Mouse (Mus musculus) limb, embryonic 13.5 days (tissue): ENCODE results near the gene Cdk19. TPM values are rescaled to one million over a fixed set of nuclear protein-coding genes. Genes with fewer than 3 reads are reported as not detected.

Experiments used
- ATAC-seq: fragments of 200-750 bp; cut with Nextera tagmentation; 2 replicates; pipeline ENCODE4 v1.8.0; 2017; ENCODE audit warnings: low read depth, moderate number of reproducible peaks, moderate TSS enrichment; ENCODE audit not compliant: low FRiP score
- H3K27ac ChIP-seq: fragments of 300-500 bp; sonication (generic); 2 replicates; pipeline ENCODE4 v1.5.1; 2015; ENCODE audit warnings: inconsistent platforms, mild to moderate bottlenecking, moderate library complexity
- H3K27me3 ChIP-seq: fragments of 300-500 bp; sonication (generic); 2 replicates; pipeline ENCODE4 v1.6.1; 2015; ENCODE audit warnings: mild to moderate bottlenecking, inconsistent platforms
- H3K36me3 ChIP-seq: fragments of 300-500 bp; sonication (generic); 2 replicates; pipeline ENCODE4 v1.6.1; 2015; ENCODE audit warnings: inconsistent platforms, mild to moderate bottlenecking, moderate library complexity
- H3K4me1 ChIP-seq: fragments of 300-500 bp; sonication (generic); 2 replicates; pipeline ENCODE4 v1.6.1; 2015; ENCODE audit warnings: inconsistent platforms
- H3K4me2 ChIP-seq: fragments of 300-500 bp; sonication (generic); replicated peaks from 2 replicates; pipeline ENCODE4 v1.6.1; 2015; ENCODE audit warnings: inconsistent platforms, mild to moderate bottlenecking, moderate library complexity
- H3K4me3 ChIP-seq: fragments of 300-500 bp; sonication (generic); 2 replicates; pipeline ENCODE4 v1.5.1; 2015; ENCODE audit warnings: moderate library complexity, mild to moderate bottlenecking, inconsistent platforms
- H3K9ac ChIP-seq: fragments of 300-500 bp; sonication (generic); 2 replicates; pipeline ENCODE4 v1.6.1; 2015; ENCODE audit warnings: mild to moderate bottlenecking, inconsistent platforms
- H3K9me3 ChIP-seq: fragments of 300-500 bp; sonication (generic); 2 replicates; pipeline ENCODE4 v1.6.1; 2016; ENCODE audit warnings: inconsistent platforms
- WGBS: fragments of 180-500 bp; shearing (Covaris S2); methylation state at CpG from one replicate; pipeline ENCODE4 v1.1.7; 2015; 5-methylcytosine and 5-hydroxymethylcytosine counted together
- polyA plus RNA-seq: library from polyadenylated mRNA; unstranded; fragments of >200 nt; fragmentation: Nextera tagmentation; extraction: Ambion mirVana; gene quantifications from 2 replicates; pipeline ENCODE4 v1.2.1, GENCODE M21; 2015

The Cdk19 gene
- polyA plus RNA-seq, 1 experiment from 2014 or later = 12.3 TPM

DNA sequence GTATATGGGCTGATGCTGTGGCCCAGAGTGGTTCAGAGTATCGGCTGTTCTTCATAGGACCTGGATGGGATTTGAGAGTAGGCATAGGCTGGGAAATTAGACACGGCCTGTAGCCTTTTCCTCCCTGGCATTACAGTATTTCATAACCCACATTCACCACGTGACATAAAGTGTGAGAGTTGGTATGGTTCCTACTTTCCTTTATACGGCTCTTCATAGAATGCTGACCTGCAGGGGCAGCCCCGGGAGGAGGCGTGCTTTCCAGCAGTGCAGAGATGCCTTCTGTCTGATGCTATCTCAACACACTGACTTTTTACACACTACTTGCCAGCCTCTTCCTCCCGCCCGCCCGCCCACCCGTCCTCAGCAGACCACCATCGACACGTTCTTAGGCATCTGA is 96.0 kb downstream of the Cdk19 start:
- no peak for ATAC-seq

DNA sequence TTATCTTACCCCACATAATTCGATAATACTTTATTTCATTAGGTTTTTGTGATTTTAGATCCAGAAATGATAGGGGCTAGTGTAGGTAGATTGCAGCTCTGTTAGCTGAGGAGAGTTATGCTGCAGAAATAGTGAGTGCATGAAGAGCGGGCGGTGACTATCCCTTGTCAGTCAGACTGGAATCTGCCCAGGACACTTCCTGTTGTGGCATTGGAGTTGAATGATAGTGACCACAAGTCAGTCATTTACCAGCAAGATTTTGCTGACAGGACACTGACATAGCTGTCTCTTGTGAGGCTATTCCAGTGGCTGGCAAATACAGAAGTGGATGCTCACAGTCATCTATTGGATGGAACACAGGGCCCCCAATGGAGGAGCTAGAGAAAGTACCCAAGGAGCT is 97.8 kb downstream of the Cdk19 start:
- Histone ChIP-seq H3K27ac (no peak overlapping the region), H3K9me3 (no peaks in the 10 kb centered on the region), H3K9ac (no peak overlapping the region), H3K4me3 (no peak overlapping the region), H3K4me1 (peaks cover 5% of the 10 kb centered on the region; the same call in 1 of the 2 replicates), H3K27me3 (no peaks in the 10 kb centered on the region), H3K4me2 (no peak overlapping the region), H3K36me3 (0 out of 2 replicates have a peak, but pooled peaks cover 4% of the 10 kb centered on the region)
- ATAC-seq = no peak
- 94% methylated on average over 3 of the region's 3 CpGs for WGBS

More for the DNA sequence above, 96.0 kb downstream of the Cdk19 start:
- H3K4me3 ChIP-seq = no peak overlapping the region
- no peaks in the 10 kb centered on the region for H3K36me3 ChIP-seq
- no peak overlapping the region for H3K4me2 ChIP-seq
- H3K9me3 ChIP-seq = no peaks in the 10 kb centered on the region
- H3K4me1 ChIP-seq = no peaks in the 10 kb centered on the region
- H3K9ac ChIP-seq = no peak overlapping the region
- no peaks in the 10 kb centered on the region for H3K27me3 ChIP-seq
- WGBS = 78% methylated on average over 12 of the region's 12 CpGs
- H3K27ac ChIP-seq = no peak overlapping the region

DNA sequence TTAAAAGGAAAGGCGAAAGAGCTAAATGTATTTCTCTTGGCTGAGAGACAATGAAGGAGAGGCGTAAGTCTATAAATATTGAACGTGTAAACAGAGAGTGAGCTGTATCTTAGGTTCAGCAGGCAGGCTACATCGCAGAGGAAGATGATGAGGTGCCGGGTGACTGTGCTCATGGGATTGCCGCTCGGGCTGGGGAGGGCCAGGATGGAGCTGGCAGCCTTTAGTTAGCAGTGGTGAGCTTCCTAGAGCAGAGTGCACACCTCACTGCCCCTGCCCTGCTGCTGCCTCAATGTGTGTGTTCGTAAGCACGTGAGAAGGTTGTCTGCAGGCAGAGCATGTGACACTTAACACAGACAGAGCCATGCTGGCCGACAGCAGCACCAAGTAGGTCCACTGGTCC is 101.4 kb downstream of the Cdk19 start:
- no peak for ATAC-seq
- H3K36me3 ChIP-seq = 0 out of 2 replicates have a peak, but pooled peaks cover 4% of the 10 kb centered on the region
- peaks cover 18% of the 10 kb centered on the region for H3K4me1 ChIP-seq
- no peak overlapping the region for H3K4me2 ChIP-seq
- H3K27ac ChIP-seq = no peak overlapping the region
- H3K9me3 ChIP-seq = peaks cover 5% of the 10 kb centered on the region; the same call in 1 of the 2 replicates
- 81% methylated on average over 10 of the region's 10 CpGs for WGBS
- H3K9ac ChIP-seq = no peak overlapping the region
- no peak overlapping the region for H3K4me3 ChIP-seq
- no peaks in the 10 kb centered on the region for H3K27me3 ChIP-seq

DNA sequence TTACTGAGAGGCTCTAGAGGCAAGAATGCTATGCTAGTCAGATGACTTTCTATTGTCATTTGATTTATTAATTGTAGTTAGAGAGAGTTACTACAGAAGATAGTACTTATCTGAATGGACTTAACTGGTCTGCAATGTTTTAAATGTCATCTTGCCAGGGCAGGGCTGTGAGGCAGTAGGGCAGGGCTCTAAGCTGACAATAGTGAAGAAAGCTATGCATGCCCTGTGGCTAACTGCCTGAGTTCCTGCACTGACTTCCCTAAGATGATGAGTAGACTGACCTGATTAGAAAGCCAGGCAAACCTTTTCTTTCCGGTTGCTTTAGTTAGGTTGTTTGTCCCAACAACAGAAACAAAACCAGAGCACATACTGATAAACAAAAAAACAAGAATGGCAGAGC is 102.7 kb downstream of the Cdk19 start:
- no peak overlapping the region for H3K4me3 ChIP-seq
- no peak for ATAC-seq
- peaks cover 24% of the 10 kb centered on the region for H3K4me1 ChIP-seq
- H3K9me3 ChIP-seq = peaks cover 5% of the 10 kb centered on the region; the same call in 1 of the 2 replicates
- 0 out of 2 replicates have a peak, but pooled peaks cover 4% of the 10 kb centered on the region for H3K36me3 ChIP-seq
- H3K9ac ChIP-seq = no peak overlapping the region
- no peaks in the 10 kb centered on the region for H3K27me3 ChIP-seq
- no peak overlapping the region for H3K27ac ChIP-seq
- H3K4me2 ChIP-seq = no peak overlapping the region
- WGBS = 88% methylated on average over 1 of the region's 1 CpGs

DNA sequence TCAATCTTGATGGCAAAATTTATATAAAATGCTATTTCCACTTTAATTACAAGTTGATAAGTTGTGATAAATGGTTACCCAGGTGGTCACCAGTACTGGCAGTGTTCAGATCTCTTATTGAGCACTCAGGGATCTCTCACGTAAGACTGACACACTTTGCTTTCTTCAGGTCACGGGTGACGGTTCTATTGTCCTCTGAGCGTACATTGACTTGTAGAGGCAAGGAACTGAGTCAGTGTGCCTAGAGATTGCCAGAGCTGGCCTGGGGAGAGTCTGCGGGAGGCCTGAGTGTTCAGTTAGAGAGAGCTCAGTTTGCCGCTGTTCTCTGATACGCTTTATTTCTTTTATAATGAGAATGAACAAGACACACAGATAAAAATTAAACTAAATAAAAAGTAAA is 104.0 kb downstream of the Cdk19 start:
- whole genome bisulfite sequencing = 84% methylated on average over 7 of the region's 7 CpGs
- Histone ChIP-seq H3K4me2 (no peak overlapping the region), H3K9me3 (peaks cover 5% of the 10 kb centered on the region; the same call in 1 of the 2 replicates), H3K27me3 (no peaks in the 10 kb centered on the region), H3K9ac (no peak overlapping the region), H3K36me3 (0 out of 2 replicates have a peak, but pooled peaks cover 4% of the 10 kb centered on the region), H3K27ac (no peak overlapping the region), H3K4me3 (no peak overlapping the region), H3K4me1 (peaks cover 34% of the 10 kb centered on the region)
- ATAC-seq = no peak

DNA sequence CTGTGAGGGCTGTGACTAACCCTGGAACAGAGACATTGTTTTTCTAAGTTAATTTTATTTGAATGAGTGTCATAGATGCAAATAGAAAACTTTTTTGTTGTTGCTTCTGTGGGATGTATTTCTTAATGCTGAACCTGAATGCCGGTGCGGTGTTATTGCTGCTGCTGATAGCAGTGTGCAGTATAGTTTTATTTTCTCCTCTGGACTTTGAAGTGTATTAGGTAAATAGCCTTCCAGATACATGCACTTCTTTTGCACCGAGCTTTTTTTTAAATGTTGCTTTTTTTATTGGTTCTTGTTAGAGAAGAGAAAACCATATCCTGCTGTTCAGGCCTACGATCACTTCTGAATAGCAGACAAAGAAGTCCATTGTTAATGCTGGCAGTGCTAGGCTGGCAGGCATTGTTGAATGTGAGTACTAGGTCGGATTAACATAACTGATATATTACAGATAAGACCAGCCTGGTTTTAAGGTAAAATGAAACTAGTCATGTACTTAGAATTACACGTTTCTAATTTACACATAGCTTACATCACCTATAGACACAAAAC is 104.5 kb downstream of the Cdk19 start:
- Histone ChIP-seq H3K27ac (no peak overlapping the region), H3K4me2 (no peak overlapping the region), H3K36me3 (0 out of 2 replicates have a peak, but pooled peaks cover 4% of the 10 kb centered on the region), H3K4me3 (no peak overlapping the region), H3K9me3 (peaks cover 5% of the 10 kb centered on the region; the same call in 1 of the 2 replicates), H3K4me1 (peaks cover 34% of the 10 kb centered on the region), H3K27me3 (no peaks in the 10 kb centered on the region), H3K9ac (no peak overlapping the region)
- no peak for ATAC-seq
- 46% methylated on average over 6 of the region's 6 CpGs for WGBS

DNA sequence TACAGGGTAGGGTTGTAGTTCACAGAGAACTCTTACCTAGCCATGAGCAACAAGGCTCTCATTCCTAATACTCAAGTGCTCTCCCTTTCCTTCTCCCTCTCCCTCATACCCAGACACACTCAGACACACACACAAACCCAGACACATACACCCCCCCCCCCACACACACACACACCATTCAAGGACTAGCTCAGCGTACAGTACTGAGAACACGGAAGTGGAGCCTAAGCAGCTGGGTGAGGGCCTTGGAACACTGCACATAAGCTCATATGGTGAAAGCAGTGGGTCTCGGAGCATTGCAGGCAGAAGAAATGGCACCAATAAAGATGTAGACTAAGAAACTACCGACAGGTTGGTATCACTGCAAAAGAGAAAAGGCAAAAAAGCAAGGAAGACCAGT is 105.2 kb downstream of the Cdk19 start:
- 83% methylated on average over 4 of the region's 4 CpGs for WGBS
- H3K4me3 ChIP-seq = no peak overlapping the region
- H3K4me2 ChIP-seq = no peak overlapping the region
- peaks cover 34% of the 10 kb centered on the region for H3K4me1 ChIP-seq
- H3K36me3 ChIP-seq = 0 out of 2 replicates have a peak, but pooled peaks cover 4% of the 10 kb centered on the region
- no peak overlapping the region for H3K9ac ChIP-seq
- peaks cover 5% of the 10 kb centered on the region; the same call in 1 of the 2 replicates for H3K9me3 ChIP-seq
- no peak for ATAC-seq
- no peaks in the 10 kb centered on the region for H3K27me3 ChIP-seq
- no peak overlapping the region for H3K27ac ChIP-seq

DNA sequence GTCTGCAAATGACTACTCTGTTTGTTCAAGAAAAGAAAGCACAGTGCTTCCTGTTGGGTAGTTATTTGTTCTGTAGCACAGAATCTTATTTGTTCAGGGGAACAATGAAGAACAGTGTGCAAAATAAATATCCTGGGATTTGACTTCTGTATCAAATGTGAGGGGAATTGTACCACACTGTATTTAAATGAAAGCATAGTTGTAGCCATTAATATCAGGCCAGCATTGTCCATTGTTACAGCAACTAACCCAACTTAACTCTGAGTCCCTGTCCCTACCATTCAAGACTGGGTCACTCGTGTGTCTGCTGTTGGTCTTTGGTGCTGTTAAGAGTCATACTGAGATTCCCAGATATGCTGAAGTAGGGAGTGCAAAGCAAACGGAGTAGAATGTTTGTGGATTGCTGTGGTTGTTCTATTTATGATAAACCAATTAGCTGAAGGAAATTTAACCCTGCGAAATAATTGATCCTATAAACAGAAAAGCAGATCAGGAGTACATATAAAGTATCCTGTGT is 106.8 kb downstream of the Cdk19 start:
- Histone ChIP-seq H3K9me3 (peaks cover 5% of the 10 kb centered on the region; the same call in 1 of the 2 replicates), H3K27ac (no peak overlapping the region), H3K4me3 (no peak overlapping the region), H3K9ac (no peak overlapping the region), H3K27me3 (no peaks in the 10 kb centered on the region), H3K36me3 (0 out of 2 replicates have a peak, but pooled peaks cover 4% of the 10 kb centered on the region), H3K4me2 (no peak overlapping the region), H3K4me1 (peaks cover 29% of the 10 kb centered on the region)
- 59% methylated on average over 3 of the region's 3 CpGs for WGBS
- no peak for ATAC-seq

DNA sequence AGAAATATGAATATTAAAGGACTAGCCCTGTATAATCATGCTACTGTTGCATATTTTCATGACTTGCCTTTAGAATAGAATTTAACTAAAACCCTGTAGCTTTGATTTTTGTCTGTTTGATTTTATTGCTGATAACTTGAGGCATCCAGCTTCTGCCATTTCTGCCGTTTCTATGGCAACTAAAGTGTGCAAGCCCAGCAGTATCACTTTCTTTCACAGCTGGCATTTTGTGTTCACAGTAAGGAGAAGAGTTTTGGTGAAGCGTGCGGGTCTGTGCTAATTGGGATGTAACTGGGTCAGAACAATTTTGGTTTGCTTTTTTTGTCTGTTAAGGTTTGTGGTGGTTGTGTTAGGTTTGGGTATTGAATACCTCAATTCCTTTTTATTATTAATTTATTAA is 107.3 kb downstream of the Cdk19 start:
- Histone ChIP-seq H3K27me3 (no peaks in the 10 kb centered on the region), H3K4me3 (no peak overlapping the region), H3K9ac (no peak overlapping the region), H3K27ac (no peak overlapping the region), H3K36me3 (0 out of 2 replicates have a peak, but pooled peaks cover under 1% of the 10 kb centered on the region), H3K4me2 (no peak overlapping the region), H3K4me1 (peaks cover 32% of the 10 kb centered on the region), H3K9me3 (peaks cover 5% of the 10 kb centered on the region; the same call in 1 of the 2 replicates)
- WGBS = 63% methylated on average over 3 of the region's 3 CpGs
- no peak for ATAC-seq

DNA sequence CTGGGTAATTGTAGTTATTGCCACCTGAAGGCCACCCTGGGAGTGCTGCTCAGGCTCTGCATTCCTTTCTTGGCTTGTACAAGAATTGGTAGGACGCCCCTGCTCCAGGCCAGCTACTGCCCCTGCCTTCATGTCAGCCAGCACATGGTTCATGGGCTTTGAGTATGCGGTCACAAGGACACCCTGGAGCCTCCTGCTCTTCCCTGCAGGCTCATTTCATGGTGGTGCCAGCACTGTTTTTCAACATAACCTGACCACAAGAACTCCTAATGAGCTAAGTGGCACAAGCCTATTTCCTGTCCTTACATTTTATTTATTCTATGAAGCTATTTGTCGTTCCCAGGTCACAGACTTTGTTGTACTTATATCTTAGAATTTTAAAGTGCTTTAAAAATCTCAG is 107.9 kb downstream of the Cdk19 start:
- no peaks in the 10 kb centered on the region for H3K27me3 ChIP-seq
- no peak overlapping the region for H3K27ac ChIP-seq
- WGBS = 56% methylated on average over 3 of the region's 3 CpGs
- H3K4me1 ChIP-seq = peaks cover 35% of the 10 kb centered on the region
- H3K4me2 ChIP-seq = no peak overlapping the region
- H3K4me3 ChIP-seq = no peak overlapping the region
- no peaks in the 10 kb centered on the region for H3K36me3 ChIP-seq
- peaks cover 5% of the 10 kb centered on the region; the same call in 1 of the 2 replicates for H3K9me3 ChIP-seq
- no peak overlapping the region for H3K9ac ChIP-seq
- no peak for ATAC-seq

DNA sequence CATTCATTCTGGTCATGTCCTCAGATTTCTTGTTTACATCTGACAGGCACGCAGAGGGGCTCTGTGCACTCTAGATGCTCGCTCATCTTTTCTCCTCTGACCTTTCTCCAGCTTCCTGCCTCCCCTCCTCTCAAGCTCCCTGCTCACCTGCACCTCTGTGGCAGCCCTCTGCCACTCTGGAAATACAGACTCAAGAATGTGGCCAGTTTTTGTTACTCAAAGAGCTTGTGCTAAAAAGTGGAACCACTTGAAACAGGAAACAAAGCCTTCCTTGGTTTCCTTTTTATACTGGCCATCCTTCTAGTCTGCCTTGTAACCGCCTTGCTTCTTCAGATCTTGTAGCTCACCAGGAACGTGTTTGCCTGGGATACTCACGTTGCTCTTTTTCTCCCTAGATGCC is 108.6 kb downstream of the Cdk19 start:
- H3K9ac ChIP-seq = no peak overlapping the region
- peaks cover 35% of the 10 kb centered on the region for H3K4me1 ChIP-seq
- H3K9me3 ChIP-seq = no peaks in the 10 kb centered on the region
- H3K36me3 ChIP-seq = no peaks in the 10 kb centered on the region
- no peaks in the 10 kb centered on the region for H3K27me3 ChIP-seq
- H3K27ac ChIP-seq = no peak overlapping the region
- ATAC-seq = no peak
- H3K4me2 ChIP-seq = no peak overlapping the region
- no peak overlapping the region for H3K4me3 ChIP-seq
- 60% methylated on average over 5 of the region's 5 CpGs for WGBS

DNA sequence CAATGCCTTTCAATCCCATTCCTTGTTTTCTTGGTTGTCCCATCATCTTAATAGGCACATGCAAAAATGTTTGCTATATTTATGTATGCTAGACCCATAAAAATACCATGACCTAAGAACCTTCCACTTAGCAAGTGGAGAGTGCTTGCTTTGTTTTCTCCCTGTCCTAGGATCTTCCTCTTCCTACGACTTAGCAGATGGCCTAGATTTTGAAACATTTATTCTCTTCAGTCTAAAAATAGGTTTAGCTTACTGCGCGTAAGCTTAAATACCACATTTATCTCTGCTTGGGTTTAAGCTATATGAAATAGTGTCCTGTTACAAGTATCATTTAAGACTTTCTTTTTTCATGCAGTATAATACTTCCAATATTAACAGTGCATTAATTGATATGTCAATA is 109.1 kb downstream of the Cdk19 start:
- Histone ChIP-seq H3K4me3 (no peak overlapping the region), H3K9me3 (no peaks in the 10 kb centered on the region), H3K27ac (no peak overlapping the region), H3K4me1 (peaks cover 34% of the 10 kb centered on the region), H3K4me2 (no peak overlapping the region), H3K9ac (no peak overlapping the region), H3K27me3 (no peaks in the 10 kb centered on the region), H3K36me3 (no peaks in the 10 kb centered on the region)
- ATAC-seq = no peak
- 86% methylated on average over 3 of the region's 3 CpGs for WGBS

DNA sequence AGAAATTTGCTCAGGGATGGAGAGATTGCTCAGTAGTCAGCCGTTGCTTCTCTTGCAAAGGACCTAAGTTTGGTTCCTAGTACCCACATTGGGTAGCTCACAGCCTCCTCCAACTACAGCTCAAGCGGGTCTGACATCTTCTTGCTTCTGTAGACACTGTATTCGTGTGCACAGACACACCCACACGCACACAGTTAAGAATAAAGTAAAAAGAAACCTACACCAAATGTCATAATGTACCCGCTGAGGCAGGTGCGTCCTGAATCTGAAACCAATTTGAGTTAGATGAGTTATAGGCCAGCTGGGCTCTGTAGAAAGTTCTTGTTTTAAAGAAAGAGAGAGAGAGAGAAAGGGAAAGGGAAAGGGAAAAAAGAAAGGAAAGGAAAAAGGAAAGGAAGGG is 110.2 kb downstream of the Cdk19 start:
- Histone ChIP-seq H3K4me2 (no peak overlapping the region), H3K4me3 (no peak overlapping the region), H3K9ac (no peak overlapping the region), H3K36me3 (0 out of 2 replicates have a peak, but pooled peaks cover 5% of the 10 kb centered on the region), H3K27me3 (no peaks in the 10 kb centered on the region), H3K9me3 (no peaks in the 10 kb centered on the region), H3K4me1 (peaks cover 26% of the 10 kb centered on the region), H3K27ac (no peak overlapping the region)
- 64% methylated on average over 6 of the region's 6 CpGs for WGBS
- ATAC-seq = no peak
